Comparison of ENCODE assay signal across 9 mouse cellular contexts in the genomic region with DNA sequence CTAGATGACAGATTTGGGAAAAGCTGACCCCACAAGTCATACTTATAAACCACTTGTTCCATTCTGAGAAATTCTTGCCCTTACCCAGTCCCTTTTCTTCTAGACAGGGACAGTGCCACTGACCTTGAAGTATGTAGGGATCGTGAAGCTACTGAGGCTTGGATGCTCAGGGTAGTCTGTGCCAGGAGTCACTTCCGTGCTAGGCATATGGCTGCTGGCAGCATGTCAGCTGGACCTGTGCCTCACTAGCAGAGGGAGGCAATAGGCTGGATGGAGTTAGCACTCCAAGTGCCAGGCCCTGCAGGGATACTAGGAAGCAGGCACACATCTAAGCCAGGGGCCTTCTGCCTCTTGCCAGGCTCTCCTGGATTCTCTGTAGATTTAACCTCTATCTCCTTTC. TPM values are rescaled to one million over a fixed set of nuclear protein-coding genes. Genes with fewer than 3 reads are reported as not detected.
DNase-seq lines count a peak whose midpoint lies in the region; ATAC-seq and TF ChIP-seq lines count a peak whose summit lies in the region.
"Had no signal": no experiment of that assay in that cellular context is flagged by ENCODE, and none has a peak within 500 bp of the region (broad histone marks: within the 10 kb centered on the region; RNA-seq: fewer than 3 reads in every experiment).

No protein-coding gene starts in this region.

- no peaks in the 10 kb centered on the region for H3K9me3 ChIP-seq in embryonic facial prominence, embryonic 14.5 days (ENCODE audit: control insufficient read depth, low read length)
- H3K9me3 ChIP-seq in intestine, embryonic 14.5 days (ENCODE audit: control insufficient read depth, low read length) = no peaks in the 10 kb centered on the region
- H3K9me3 ChIP-seq in midbrain, embryonic 14.5 days (ENCODE audit: control insufficient read depth, low read length) = no peaks in the 10 kb centered on the region

- peak; percentile 35 for ATAC-seq in Patski
- no peak for ATAC-seq in embryonic facial prominence, embryonic 14.5 days (ENCODE audit: low read depth)
- ATAC-seq in intestine, embryonic 14.5 days (replicated peaks; ENCODE audit: low FRiP score, low TSS enrichment, low read depth) = no peak
- no peak for ATAC-seq in midbrain, embryonic 14.5 days (ENCODE audit: low FRiP score, low TSS enrichment)

- H3K4me1 ChIP-seq in embryonic facial prominence, embryonic 14.5 days (ENCODE audit: control insufficient read depth, insufficient read depth, low read length) = peaks cover 10% of the 10 kb centered on the region
- H3K4me1 ChIP-seq in intestine, embryonic 14.5 days (replicated peaks; ENCODE audit: control insufficient read depth, insufficient read depth, low read length) = peaks cover 7% of the 10 kb centered on the region
- peaks cover 7% of the 10 kb centered on the region; the same call in 1 of the 2 replicates for H3K4me1 ChIP-seq in midbrain, embryonic 14.5 days (ENCODE audit: control insufficient read depth, insufficient read depth, low read length)

- DNase-seq in adrenal gland, adult 2 months = peak; percentile 58
- no peak for DNase-seq in adrenal gland, adult 8-10 months
- no peak for DNase-seq in Patski (ENCODE audit: low read depth, low spot score)
- peak; percentile 33 for DNase-seq in embryonic facial prominence, embryonic 14.5 days (ENCODE audit: low spot score)
- DNase-seq in intestine, embryonic 14.5 days (ENCODE audit: low spot score) = no peak
- peak; percentile 30 to 61 for DNase-seq in layer of hippocampus, postnatal 36 days
- DNase-seq in midbrain, embryonic 14.5 days = peak; percentile 46
- DNase-seq in frontal cortex, postnatal 10 days (ENCODE audit: low spot score in 2 of 2) = no peak

- H3K4me2 ChIP-seq in embryonic facial prominence, embryonic 14.5 days (ENCODE audit: low read depth, low read length) = peak overlapping the region; percentile 59
- H3K4me2 ChIP-seq in intestine, embryonic 14.5 days (ENCODE audit: low read length) = peak overlapping the region; percentile 56
- H3K4me2 ChIP-seq in midbrain, embryonic 14.5 days (ENCODE audit: low read length) = peak overlapping the region; percentile 73

- no peaks in the 10 kb centered on the region for H3K27me3 ChIP-seq in Patski
- H3K27me3 ChIP-seq in embryonic facial prominence, embryonic 14.5 days (replicated peaks; ENCODE audit: control insufficient read depth, insufficient read depth, low read length) = no peaks in the 10 kb centered on the region
- H3K27me3 ChIP-seq in intestine, embryonic 14.5 days (replicated peaks; ENCODE audit: control insufficient read depth, insufficient read depth, low read length) = no peaks in the 10 kb centered on the region
- H3K27me3 ChIP-seq in midbrain, embryonic 14.5 days (ENCODE audit: control insufficient read depth, insufficient read depth, low read length) = no peaks in the 10 kb centered on the region

- POLR2A ChIA-PET in Patski (lab: Charles Lee) = interaction anchor here (1.1 to 1.5 kb wide), 2 partner anchors 13 to 15 kb away, joined by 4 to 9 read pairs; no protein-coding TSS in a partner anchor

- in situ Hi-C loops in Patski (cut with MboI; ENCODE audit: low pct_unique_long_range_greater_than_20kb) = loop anchor here (10.0 kb wide), 1 partner anchor 1099 kb away; no protein-coding TSS in a partner anchor

- H3K9ac ChIP-seq in embryonic facial prominence, embryonic 14.5 days (ENCODE audit: low read depth, low read length) = no peak overlapping the region
- H3K9ac ChIP-seq in intestine, embryonic 14.5 days (ENCODE audit: low read length) = no peak overlapping the region; the same call in 1 of the 2 replicates
- H3K9ac ChIP-seq in midbrain, embryonic 14.5 days (replicated peaks; ENCODE audit: low read length) = 0 out of 2 replicates have a peak overlapping the region, but pooled peaks have one; percentile 1

- CTCF ChIA-PET in Patski (lab: Charles Lee) = no interaction called here

- peaks cover 42% of the 10 kb centered on the region for H3K36me3 ChIP-seq in embryonic facial prominence, embryonic 14.5 days (ENCODE audit: control insufficient read depth, insufficient read depth, low read length)
- peaks cover 38% of the 10 kb centered on the region for H3K36me3 ChIP-seq in intestine, embryonic 14.5 days (ENCODE audit: control insufficient read depth, insufficient read depth, low read length)
- H3K36me3 ChIP-seq in midbrain, embryonic 14.5 days (ENCODE audit: control insufficient read depth, insufficient read depth, low read length) = peaks cover 28% of the 10 kb centered on the region

- H3K4me3 ChIP-seq in embryonic facial prominence, embryonic 14.5 days (ENCODE audit: low read depth, low read length) = peak overlapping the region; percentile 49; the same call in 1 of the 2 replicates
- H3K4me3 ChIP-seq in intestine, embryonic 14.5 days (ENCODE audit: low read depth, low read length) = peak overlapping the region; percentile 54
- H3K4me3 ChIP-seq in midbrain, embryonic 14.5 days (replicated peaks; ENCODE audit: low read depth, low read length) = no peak overlapping the region

- TF ChIP-seq CTCF in Patski (IDR thresholded peaks at IDR 0.05) = no peak

- no peak overlapping the region for H3K27ac ChIP-seq in embryonic facial prominence, embryonic 14.5 days (replicated peaks; ENCODE audit: low read depth, low read length)
- H3K27ac ChIP-seq in intestine, embryonic 14.5 days (ENCODE audit: low read depth) = peak overlapping the region; percentile 96; the same call in 1 of the 2 replicates
- H3K27ac ChIP-seq in midbrain, embryonic 14.5 days (replicated peaks; ENCODE audit: low read depth, low read length) = no peak overlapping the region

- 52% methylated on average over 2 of the region's 2 CpGs for WGBS in embryonic facial prominence, embryonic 14.5 days
- WGBS in intestine, embryonic 14.5 days = 74% methylated on average over 2 of the region's 2 CpGs
- WGBS in midbrain, embryonic 14.5 days = 80% methylated on average over 2 of the region's 2 CpGs

RNA-seq across cellular contexts. Expression of a gene that starts 1.5 kb away (rescaled TPM):
- total RNA-seq in adrenal gland, adult 2 months (2021) = 10 to 100 TPM; 39.1 to 70.4 TPM
- polyA plus RNA-seq in adrenal gland, adult 2 months (2012; rRNA removed) = 53.5 and 59.3 TPM in 2 replicates
- total RNA-seq in adrenal gland, adult 8-10 months (2022) = 10 to 100 TPM; 58.3 to 68.8 (median 61.9) TPM
- polyA plus RNA-seq in Patski (2021) = 132 TPM
- polyA plus RNA-seq in embryonic facial prominence, embryonic 14.5 days (2014; fragmentation: Nextera tagmentation; extraction: Ambion mirVana) = 42.7 and 42.8 TPM in 2 replicates
- 44.1 and 46.8 TPM in 2 replicates for polyA plus RNA-seq in intestine, embryonic 14.5 days (2014; fragmentation: Nextera tagmentation; extraction: Ambion mirVana)
- total RNA-seq in layer of hippocampus, postnatal 36 days (2021) = 10 to 100 TPM; 15.6 to 24.1 TPM
- 46.4 and 48.5 TPM in 2 replicates for polyA plus RNA-seq in midbrain, embryonic 14.5 days (2014; fragmentation: Nextera tagmentation; extraction: Ambion mirVana)

RNA-seq across cellular contexts. Expression of a gene that starts 16.1 kb away (rescaled TPM):
- total RNA-seq in adrenal gland, adult 2 months (2021) = 10 to 100 TPM; 24.3 to 71.0 TPM
- polyA plus RNA-seq in adrenal gland, adult 2 months (2012; rRNA removed) = 57.6 and 66.8 TPM in 2 replicates
- total RNA-seq in adrenal gland, adult 8-10 months (2022) = 10 to 100 TPM; 33.9 to 74.0 (median 52.2) TPM
- polyA plus RNA-seq in Patski (2021) = 46.6 TPM
- 19.6 and 20.6 TPM in 2 replicates for polyA plus RNA-seq in embryonic facial prominence, embryonic 14.5 days (2014; fragmentation: Nextera tagmentation; extraction: Ambion mirVana)
- polyA plus RNA-seq in intestine, embryonic 14.5 days (2014; fragmentation: Nextera tagmentation; extraction: Ambion mirVana) = 19.4 and 24.1 TPM in 2 replicates
- 1 to 10 TPM; 5.0 to 5.2 TPM for total RNA-seq in layer of hippocampus, postnatal 36 days (2021)
- polyA plus RNA-seq in midbrain, embryonic 14.5 days (2014; fragmentation: Nextera tagmentation; extraction: Ambion mirVana) = 2.3 and 4.3 TPM in 2 replicates

RNA-seq across cellular contexts. Expression of a gene that starts 42.2 kb away (rescaled TPM):
- total RNA-seq in adrenal gland, adult 2 months (2021) = not detected
- not detected in 2 replicates for polyA plus RNA-seq in adrenal gland, adult 2 months (2012; rRNA removed)
- not detected for total RNA-seq in adrenal gland, adult 8-10 months (2022)
- not detected for polyA plus RNA-seq in Patski (2021)
- polyA plus RNA-seq in embryonic facial prominence, embryonic 14.5 days (2014; fragmentation: Nextera tagmentation; extraction: Ambion mirVana) = 0.08 TPM in 1 of 2 replicates, not detected in the other
- not detected in 2 replicates for polyA plus RNA-seq in intestine, embryonic 14.5 days (2014; fragmentation: Nextera tagmentation; extraction: Ambion mirVana)
- not detected for total RNA-seq in layer of hippocampus, postnatal 36 days (2021)
- polyA plus RNA-seq in midbrain, embryonic 14.5 days (2014; fragmentation: Nextera tagmentation; extraction: Ambion mirVana) = not detected in 2 replicates

RNA-seq across cellular contexts. Expression of a gene that starts 58.5 kb away (rescaled TPM):
- total RNA-seq in adrenal gland, adult 2 months (2021) = not detected
- polyA plus RNA-seq in adrenal gland, adult 2 months (2012; rRNA removed) = not detected in 2 replicates
- not detected for total RNA-seq in adrenal gland, adult 8-10 months (2022)
- polyA plus RNA-seq in Patski (2021) = not detected
- not detected in 2 replicates for polyA plus RNA-seq in embryonic facial prominence, embryonic 14.5 days (2014; fragmentation: Nextera tagmentation; extraction: Ambion mirVana)
- polyA plus RNA-seq in intestine, embryonic 14.5 days (2014; fragmentation: Nextera tagmentation; extraction: Ambion mirVana) = not detected in 2 replicates
- not detected for total RNA-seq in layer of hippocampus, postnatal 36 days (2021)
- not detected in 2 replicates for polyA plus RNA-seq in midbrain, embryonic 14.5 days (2014; fragmentation: Nextera tagmentation; extraction: Ambion mirVana)
- polyA plus RNA-seq: frontal cortex, adult 2 months had no signal

Comparison
In these comparisons a context has a peak if more than half of its experiments do, and no peak if none do; other contexts are left out.
1. DNase-seq: peak in adrenal gland, adult 2 months (single experiment), embryonic facial prominence, embryonic 14.5 days (single experiment), layer of hippocampus, postnatal 36 days (2 of 2) and midbrain, embryonic 14.5 days (single experiment); none in adrenal gland, adult 8-10 months (single experiment), Patski (single experiment), intestine, embryonic 14.5 days (single experiment) and frontal cortex, postnatal 10 days (0 of 2).
2. Peak in every context shown above with its lines, with median percentiles within 50 percentile points of each other: H3K4me2 ChIP-seq.